Mouse (Mus musculus) left cerebral cortex, postnatal 10 days (tissue): ENCODE results near the gene Cdkn2c. TPM values are rescaled to one million over a fixed set of nuclear protein-coding genes. Genes with fewer than 3 reads are reported as not detected.
"Not testable (repeated sequence)": the region's sequence is repeated elsewhere in the genome, so short reads cannot be mapped to it uniquely, and the experiment has no call there.

ENCODE experiments used
- DNase-seq, 2 experiments: peaks; one replicate each; pipeline ENCODE4 v3.0.0; 2021 to 2022; ENCODE audit warnings: low spot score in 2 of 2, mixed read lengths in 1 of 2; ENCODE audit errors: extremely low spot score in 1 of 2
- intact Hi-C: fragments of 180-260 bp; cut with DNase I; formaldehyde crosslinking; loops from one replicate; pipeline ENCODE4 v1.15.1; 2025
- total RNA-seq, 2 experiments: library from RNA; stranded (reverse); gene quantifications; 2 replicates each; pipeline ENCODE4 v1.2.3; 2021

Gene Cdkn2c
- total RNA-seq = 1 to 10 TPM; 5.3 to 5.9 TPM

GRCm38 (mm10) chr4:109666461-109667269 lies at the start of gene Cdkn2c:
Cdkn2c (minus strand) TSS chr4:109667189.
- peak; percentile 56 to 93 for DNase-seq
- intact Hi-C loops = no loop called here

DNA sequence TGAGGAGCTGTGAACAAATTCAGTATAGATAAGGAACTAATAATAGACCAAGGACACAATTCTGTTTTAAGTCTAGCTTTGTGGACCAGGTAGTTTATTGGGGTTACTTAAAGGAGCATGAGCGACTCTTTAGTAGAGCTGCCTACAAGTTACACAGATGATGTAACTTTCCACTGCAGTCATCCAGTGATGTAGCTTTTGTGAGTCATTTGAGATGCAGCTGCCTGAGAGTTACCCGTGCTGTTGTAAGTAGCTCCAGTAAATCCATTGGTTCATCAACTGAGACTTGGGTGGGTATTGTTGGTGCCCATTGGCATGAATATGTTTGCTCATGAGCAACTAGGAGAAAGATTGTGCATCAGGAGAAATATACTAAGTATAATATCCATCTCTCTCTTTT lies 38.4 kb upstream of the Cdkn2c start:
- intact Hi-C loops = loop anchor here (10.0 kb wide), 1 partner anchor 131 kb away; no protein-coding TSS in a partner anchor
- no peak for DNase-seq

DNA sequence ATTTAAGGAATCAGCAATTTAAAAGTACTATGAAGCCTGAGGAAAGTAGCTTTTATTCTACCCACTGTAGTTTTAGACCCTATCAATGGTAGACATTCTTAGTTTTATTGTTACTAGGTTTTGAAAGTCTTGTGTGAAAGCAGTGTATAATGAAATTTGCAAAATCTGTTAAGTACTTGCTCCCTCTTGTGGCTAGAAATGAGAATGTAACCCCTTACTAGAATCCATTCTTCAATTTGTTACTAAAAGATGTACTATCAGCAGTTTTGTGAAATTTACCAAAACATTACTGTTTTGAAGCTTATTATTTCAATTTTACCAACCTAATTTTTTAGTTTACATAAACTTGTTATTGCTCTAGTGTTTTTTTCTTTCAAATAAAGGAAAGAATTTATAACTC lies 36.6 kb upstream of the Cdkn2c start:
- DNase-seq = peak in 1 of 2 experiments; percentile 28
- intact Hi-C loops = loop anchor here (10.0 kb wide), 1 partner anchor 129 kb away; no protein-coding TSS in a partner anchor

DNA sequence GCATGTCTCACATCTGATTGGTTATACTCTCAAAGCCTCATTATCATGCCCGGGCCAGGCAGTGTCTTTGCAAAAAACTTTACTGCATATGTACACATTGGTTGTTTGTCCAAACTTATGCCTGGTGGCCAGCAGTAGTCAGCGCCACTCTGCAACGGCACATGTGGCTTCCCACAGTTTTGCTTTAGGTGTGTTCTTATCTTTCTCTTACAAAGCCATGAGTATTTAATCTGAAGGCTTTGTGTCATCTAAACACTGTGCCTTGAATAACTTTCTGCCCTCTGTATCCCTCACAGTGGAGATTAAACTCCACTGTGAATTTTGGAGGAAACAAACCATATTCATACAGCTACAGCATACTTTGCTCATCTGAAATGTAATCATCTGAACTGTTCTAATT lies 33.7 kb upstream of the Cdkn2c start:
- not testable (repeated sequence) for DNase-seq
- intact Hi-C loops = loop anchor here (10.0 kb wide), 1 partner anchor 126 kb away; no protein-coding TSS in a partner anchor

- intact Hi-C loops = no loop called here
- no peak for DNase-seq
Observed at GRCm38 (mm10) chr4:109692674-109693073, 25.7 kb upstream of the Cdkn2c start.

- no peak for DNase-seq
- intact Hi-C loops = no loop called here
Observed at GRCm38 (mm10) chr4:109683561-109683960, 16.6 kb upstream of the Cdkn2c start.

GRCm38 (mm10) chr4:109677221-109677620 lies 10.2 kb upstream of the Cdkn2c start:
- DNase-seq = no peak
- intact Hi-C loops = no loop called here

DNA sequence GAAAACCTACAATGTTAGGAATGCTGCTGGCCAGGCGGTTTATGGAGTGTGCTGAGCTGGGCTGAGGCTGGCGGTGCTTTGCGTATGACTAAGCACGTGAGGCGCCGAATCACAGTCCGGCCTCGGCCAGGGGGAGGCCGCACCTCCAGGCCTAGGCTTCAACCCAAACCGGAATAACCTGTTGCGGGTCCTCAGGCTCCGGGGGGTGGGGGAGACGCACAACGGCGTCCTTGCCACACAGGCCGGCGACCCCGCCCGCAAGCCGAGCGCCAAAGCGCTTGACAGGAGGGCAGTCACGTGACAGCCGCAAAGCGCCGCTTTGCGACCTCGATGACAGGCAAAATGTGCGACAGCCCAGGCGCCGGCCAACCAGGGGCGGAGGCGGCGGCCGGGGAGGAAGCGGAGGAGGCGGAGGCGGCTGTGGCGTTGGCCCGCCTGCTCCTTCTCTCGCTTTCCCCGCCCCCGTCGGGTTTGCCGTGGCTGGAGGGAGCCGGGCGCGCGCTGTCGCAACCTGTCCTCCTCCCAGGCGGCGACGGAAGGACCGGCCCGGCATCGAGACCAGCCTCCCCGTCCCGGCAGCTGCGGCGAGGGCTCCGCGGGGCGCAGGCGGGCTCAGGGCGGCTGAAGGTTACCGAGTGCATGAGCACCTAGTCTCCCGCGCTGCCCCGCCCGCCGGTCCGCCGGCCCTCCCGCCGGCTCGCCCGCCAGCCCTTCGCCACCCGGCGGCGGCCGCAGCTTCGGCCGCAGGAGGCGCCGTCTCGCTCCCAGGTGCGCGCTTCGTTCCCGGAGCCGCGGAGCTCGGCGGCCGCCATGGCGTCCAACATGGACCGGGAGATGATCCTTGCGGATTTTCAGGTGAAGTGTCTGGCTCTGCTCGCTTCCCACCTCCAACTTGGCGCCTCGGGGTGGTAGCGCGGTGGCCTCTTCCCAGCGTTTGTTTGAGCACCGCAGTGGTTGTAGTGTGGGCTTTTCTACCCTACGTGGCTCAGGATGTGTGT lies 9.5 kb upstream of the Cdkn2c start, which contains the start of gene Faf1:
Gene Faf1, plus strand, starts transcription at position 371 of the 998 bp plus-strand sequence.
- DNase-seq = peak; percentile 93 to 99
- intact Hi-C loops = no loop called here

DNA sequence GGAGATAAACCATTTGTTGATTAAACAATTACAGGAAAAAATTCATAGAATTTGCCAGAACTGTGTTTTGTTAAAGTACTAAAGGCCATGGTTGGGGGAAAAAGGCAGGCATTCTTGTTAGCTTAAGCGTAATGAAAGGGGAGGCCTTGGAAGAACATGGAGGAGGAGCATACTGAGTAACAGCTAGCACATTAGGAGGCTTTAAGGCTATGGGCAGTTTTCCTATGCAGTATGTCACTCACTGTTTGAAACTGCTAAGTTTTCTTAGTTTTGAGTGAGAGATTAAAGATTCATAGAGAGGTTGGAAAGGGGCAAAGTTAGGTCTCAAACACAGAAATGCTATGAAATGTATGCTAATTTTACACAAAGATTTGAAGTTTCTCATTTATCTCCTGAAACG lies 7.1 kb upstream of the Cdkn2c start:
- no peak for DNase-seq
- intact Hi-C loops = no loop called here

DNA sequence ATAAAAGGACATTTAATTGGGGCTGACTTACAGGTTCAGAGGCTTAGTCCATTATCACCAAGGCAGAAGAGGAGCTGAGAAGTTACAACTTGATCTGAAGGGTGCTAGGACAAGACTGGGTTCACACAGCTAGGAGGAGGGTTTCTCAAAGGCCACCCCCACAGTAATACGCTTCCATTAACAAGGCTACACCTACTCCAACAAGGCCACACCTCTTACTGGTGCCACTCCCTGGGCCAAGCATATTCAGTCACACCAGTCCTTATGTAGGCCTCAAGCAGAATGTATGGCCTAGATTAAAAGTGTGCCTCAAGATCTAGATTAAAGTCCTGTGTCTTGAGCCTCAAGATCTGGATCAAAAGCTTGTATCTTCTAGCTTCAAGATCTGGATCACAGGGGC lies 5.0 kb upstream of the Cdkn2c start:
- intact Hi-C loops = no loop called here
- no peak for DNase-seq

- no peak for DNase-seq
- intact Hi-C loops = no loop called here
Observed at GRCm38 (mm10) chr4:109670213-109670612, 3.2 kb upstream of the Cdkn2c start.

GRCm38 (mm10) chr4:109667518-109667917 lies 529 bp upstream of the Cdkn2c start:
- no peak for DNase-seq
- intact Hi-C loops = no loop called here

- intact Hi-C loops = no loop called here
Observed at GRCm38 (mm10) chr4:109665982-109666460, 968 bp downstream of the Cdkn2c start.

GRCm38 (mm10) chr4:109665101-109665981 lies 1.6 kb downstream of the Cdkn2c start:
- intact Hi-C loops = no loop called here
- DNase-seq = peak; percentile 34 to 81

More at GRCm38 (mm10) chr4:109665982-109666460, 968 bp downstream of the Cdkn2c start:
- DNase-seq = peak; percentile 40 to 73

- DNase-seq = no peak
- intact Hi-C loops = loop anchor here (5.0 kb wide), 1 partner anchor 318 kb away; no protein-coding TSS in a partner anchor
Observed at GRCm38 (mm10) chr4:109664091-109664490, 2.9 kb downstream of the Cdkn2c start.

- DNase-seq = no peak
- intact Hi-C loops = loop anchor here (5.0 kb wide), 1 partner anchor 320 kb away; no protein-coding TSS in a partner anchor
Observed at GRCm38 (mm10) chr4:109662271-109662670, 4.7 kb downstream of the Cdkn2c start.

DNA sequence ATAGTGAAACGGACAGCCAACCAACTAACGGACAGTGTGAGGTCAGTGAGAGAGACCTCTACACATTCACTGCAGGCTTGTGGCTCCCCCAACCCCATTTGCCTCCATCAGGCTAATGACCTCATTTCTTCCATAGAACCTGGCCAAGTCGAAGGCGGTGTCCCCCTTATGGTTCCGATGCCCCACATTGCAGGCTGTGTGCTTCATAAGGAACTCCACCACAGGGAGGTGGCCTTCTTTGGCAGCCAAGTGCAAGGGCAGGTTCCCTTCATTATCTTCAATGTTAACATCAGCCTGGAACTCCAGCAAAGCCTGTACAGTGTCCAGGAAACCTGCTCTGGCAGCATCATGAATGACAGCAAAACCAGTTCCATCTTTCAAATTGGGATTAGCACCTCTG lies 5.8 kb downstream of the Cdkn2c start:
- intact Hi-C loops = loop anchor here (5.0 kb wide), 1 partner anchor 321 kb away; no protein-coding TSS in a partner anchor
- no peak for DNase-seq

DNA sequence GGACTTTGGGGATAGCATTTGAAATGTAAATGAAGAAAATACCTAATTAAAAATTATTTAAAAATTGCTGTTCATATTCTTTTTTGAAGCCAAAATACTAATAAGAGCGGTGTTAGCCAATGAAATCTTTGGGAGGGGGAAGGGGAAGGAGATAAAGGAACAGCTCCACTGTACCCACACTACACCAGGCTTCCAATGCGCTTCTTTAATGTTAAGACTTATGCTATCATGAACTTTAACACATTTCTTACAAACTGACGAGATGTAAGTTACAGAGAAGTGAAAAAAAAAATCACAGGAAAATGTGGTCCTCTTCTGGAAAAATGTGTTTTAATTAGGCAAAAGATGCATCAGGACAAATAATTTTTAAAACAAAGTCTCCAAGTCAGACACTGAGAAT lies 6.4 kb downstream of the Cdkn2c start:
- intact Hi-C loops = loop anchor here (5.0 kb wide), 1 partner anchor 322 kb away; no protein-coding TSS in a partner anchor

More for the DNA sequence above, 6.4 kb downstream of the Cdkn2c start:
- DNase-seq = no peak
